Mouse (Mus musculus): ENCODE data around the gene Fmr1.
"Not testable (repeated sequence)": the region's sequence is repeated elsewhere in the genome, so short reads cannot be mapped to it uniquely, and the experiment has no call there.

Fmr1 gene

GRCm38 (mm10) chrX:68678333-68678740 is at the start of gene Fmr1:
Gene Fmr1, plus strand, starts transcription at chrX:68678541.
- peak; percentile 10 for DNase-seq (ENCODE audit: extremely low read depth, low read depth, low spot score)

- no peak for DNase-seq (ENCODE audit: extremely low read depth, low read depth, low spot score)
These were observed 36.7 kb upstream of the Fmr1 start for GRCm38 (mm10) chrX:68641603-68642002.

GRCm38 (mm10) chrX:68645154-68645919 is 33.0 kb upstream of the Fmr1 start:
- DNase-seq (ENCODE audit: extremely low read depth, low read depth, low spot score): no peak

DNA sequence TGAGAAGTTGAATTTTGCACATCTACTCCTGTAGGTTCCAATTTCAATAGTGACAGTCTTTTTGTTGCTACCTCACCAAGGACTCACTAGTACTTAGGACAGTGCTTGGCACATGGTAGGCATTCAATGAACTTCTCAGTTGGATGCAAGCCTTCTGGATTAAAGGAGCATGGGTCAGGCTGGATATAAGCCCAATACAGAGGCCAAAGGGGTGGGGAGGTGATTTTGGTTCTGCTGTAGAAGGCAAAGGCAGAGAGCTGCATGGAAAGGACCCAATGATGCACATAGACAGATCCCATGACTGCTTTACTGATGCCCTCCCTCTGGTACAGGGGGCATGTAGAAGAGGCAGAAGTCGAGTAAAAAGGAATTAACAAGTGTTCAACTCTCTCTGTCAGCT is 833 bp upstream of the Fmr1 start:
- DNase-seq (ENCODE audit: extremely low read depth, low read depth, low spot score): no peak

GRCm38 (mm10) chrX:68678815-68679486 is 610 bp downstream of the Fmr1 start:
- DNase-seq (ENCODE audit: extremely low read depth, low read depth, low spot score): no peak

GRCm38 (mm10) chrX:68684706-68685105 is 6.4 kb downstream of the Fmr1 start:
- DNase-seq (ENCODE audit: extremely low read depth, low read depth, low spot score): no peak

- not testable (repeated sequence) for DNase-seq (ENCODE audit: extremely low read depth, low read depth, low spot score)
These were observed 13.6 kb downstream of the Fmr1 start for GRCm38 (mm10) chrX:68691936-68692335.

DNA sequence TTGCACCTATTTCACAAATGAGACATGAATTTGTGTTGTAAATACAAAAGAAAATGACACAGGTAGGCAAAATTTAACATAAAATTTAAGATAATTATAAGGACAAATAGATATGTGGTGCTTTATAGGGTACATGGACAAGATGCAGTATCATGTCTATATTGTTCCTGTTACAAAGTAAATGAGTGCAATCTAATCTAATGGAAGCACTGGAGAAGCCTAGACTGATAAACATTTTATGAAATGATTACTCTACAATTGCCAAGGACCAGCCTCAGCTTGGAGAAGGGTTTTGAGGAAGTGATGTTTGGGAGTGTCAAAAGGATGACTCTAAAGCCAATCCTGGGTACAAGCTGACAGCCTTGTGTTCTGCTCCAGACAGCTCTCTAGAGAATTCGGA is 58.6 kb downstream of the Fmr1 start:
- DNase-seq (ENCODE audit: extremely low read depth, low read depth, low spot score): no peak

DNA sequence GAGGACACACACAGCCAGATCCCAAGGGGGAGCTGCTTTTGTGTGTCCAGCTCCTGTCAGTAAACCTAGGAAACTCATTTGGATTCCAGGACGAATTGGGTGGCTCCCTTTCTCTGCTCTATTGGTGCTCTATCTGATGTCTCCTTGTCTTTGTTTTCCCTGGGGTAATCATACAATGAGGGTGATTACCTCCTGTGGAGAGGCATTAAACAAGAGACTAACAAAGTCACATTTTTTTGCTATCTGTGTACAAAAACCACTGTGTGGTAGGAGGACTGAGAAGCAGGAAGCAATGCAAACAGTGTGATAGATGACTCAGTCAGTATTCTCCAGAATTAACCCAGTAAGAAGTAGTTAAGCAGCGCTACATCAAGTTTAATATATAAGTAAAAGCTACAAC is 61.7 kb downstream of the Fmr1 start:
- no peak for DNase-seq (ENCODE audit: extremely low read depth, low read depth, low spot score)

DNA sequence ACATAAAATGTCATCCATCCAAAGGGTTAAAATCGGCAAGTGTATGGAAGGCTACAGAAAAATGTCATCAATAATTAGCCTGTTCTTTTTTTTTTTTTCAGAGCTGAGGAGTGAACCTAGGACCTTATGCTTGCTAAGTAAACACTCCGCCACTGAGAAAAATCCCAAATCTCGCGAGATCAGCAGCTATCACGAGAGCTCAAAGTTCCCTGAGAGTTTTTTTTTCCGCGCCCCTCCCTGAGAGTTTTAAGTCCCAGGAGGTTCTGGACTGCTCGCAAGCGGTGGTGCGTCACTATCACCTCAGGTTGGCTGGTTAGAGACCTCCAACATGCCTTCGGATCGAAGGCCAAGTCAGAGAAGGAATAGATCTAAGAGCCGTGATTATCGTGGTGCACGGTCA is 83.3 kb downstream of the Fmr1 start, which contains the start of gene Fmr1nb:
Gene Fmr1nb, plus strand, starts transcription at position 234 of the 400 bp plus-strand sequence.
- no peak for DNase-seq (ENCODE audit: extremely low read depth, low read depth, low spot score)
